Mouse (Mus musculus): Measurements from ENCODE around the gene Sec24c.

DNA sequence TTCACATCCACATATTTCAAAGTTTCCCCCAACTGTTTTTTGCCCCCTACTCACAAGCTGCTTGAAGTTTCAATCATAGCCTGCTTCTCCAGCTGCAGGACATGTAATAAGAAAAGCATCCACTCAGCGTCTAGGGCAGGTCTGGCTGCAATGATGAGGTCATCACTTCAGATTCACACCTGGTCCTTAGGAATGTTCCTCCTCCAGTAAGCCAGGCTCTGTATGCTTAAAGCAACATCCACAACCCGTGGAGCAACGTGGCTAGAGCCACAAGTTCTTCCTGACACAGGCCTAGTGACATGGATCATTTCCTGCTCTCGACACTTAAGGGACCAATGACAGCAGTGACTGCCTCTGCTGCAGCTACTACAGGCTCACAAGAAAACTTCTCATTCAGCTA is 42.9 kb upstream of the Sec24c start:
- TF ChIP-seq CTCF (IDR thresholded peaks at IDR 0.05) (no peak), EP300 (IDR thresholded peaks at IDR 0.05; ENCODE audit: insufficient read depth, low read depth, low read length) (no peak), POLR2A (IDR thresholded peaks at IDR 0.05; ENCODE audit: insufficient read depth, low read depth, low read length) (no peak)
